Mouse (Mus musculus) myocyte (in vitro differentiated cells): ENCODE data around the gene Ubxn2a.

Experiments
- E2F4 ChIP-seq: IDR thresholded peaks from one replicate; pipeline ENCODE4 v1.6.1; 2011; ENCODE audit warnings: mild to moderate bottlenecking, control low read depth, moderate library complexity; ENCODE audit not compliant: insufficient read depth
- MAX ChIP-seq: IDR thresholded peaks from one replicate; pipeline ENCODE4 v1.6.1; 2011; ENCODE audit warnings: low read depth, mild to moderate bottlenecking, control low read depth
- MYOD1 ChIP-seq, 3 experiments: IDR thresholded peaks; one replicate each; pipeline ENCODE4 v1.6.1; 2011; ENCODE audit warnings: control low read depth in 2 of 3, low read depth in 2 of 3, mild to moderate bottlenecking in 2 of 3, moderate library complexity in 1 of 3; ENCODE audit not compliant: insufficient read length in 2 of 3, control insufficient read depth in 1 of 3
- POLR2A ChIP-seq: IDR thresholded peaks from one replicate; pipeline ENCODE4 v1.6.1; 2011; ENCODE audit warnings: low read depth, mild to moderate bottlenecking, control low read depth, moderate library complexity; ENCODE audit not compliant: insufficient read length
- POLR2AphosphoS2 ChIP-seq: IDR thresholded peaks from one replicate; pipeline ENCODE4 v1.6.1; 2011; ENCODE audit warnings: low read depth, control low read depth; ENCODE audit not compliant: insufficient read length
- SRF ChIP-seq: IDR thresholded peaks from one replicate; pipeline ENCODE4 v1.6.1; 2011; ENCODE audit warnings: low read depth; ENCODE audit not compliant: control insufficient read depth, insufficient read length
- USF1 ChIP-seq: IDR thresholded peaks from one replicate; pipeline ENCODE4 v1.6.1; 2011; ENCODE audit warnings: low read depth, mild to moderate bottlenecking, control low read depth, moderate library complexity

- no peak for TF ChIP-seq POLR2A
- TF ChIP-seq USF1, result no peak
- TF ChIP-seq E2F4, result no peak
- TF ChIP-seq MYOD1 (IDR thresholded peaks at IDR 0.05; ENCODE audit: control insufficient read depth in 1 of 3, insufficient read length in 2 of 3, low read depth in 2 of 3), result no peak
- no peak for TF ChIP-seq POLR2AphosphoS2
- TF ChIP-seq MAX, result no peak
- no peak for TF ChIP-seq SRF
These were observed 10.5 kb upstream of the Ubxn2a start for GRCm38 (mm10) chr12:4917805-4918591.
